Mouse (Mus musculus) monocyte, adult 2 months (primary cell): Measurements from ENCODE around the gene Fut11.

Experiments
- DNase-seq, 2 experiments: peaks; one replicate each; pipeline ENCODE4 v3.0.0; 2022; ENCODE audit warnings: low spot score in 2 of 2, low read depth in 1 of 2

The Fut11 gene

GRCm38 (mm10) chr14:20750503-20750902 lies 55.7 kb downstream of the Fut11 start:
- DNase-seq: no peak
